Mouse (Mus musculus) neural tube, embryonic 14.5 days (tissue): ENCODE data around the gene Hebp1. TPM values are rescaled to one million over a fixed set of nuclear protein-coding genes. Genes with fewer than 3 reads are reported as not detected.

Experiments used
- ATAC-seq: fragments of 200-750 bp; cut with Nextera tagmentation; 2 replicates; pipeline ENCODE4 v1.8.0; 2017; ENCODE audit warnings: low read depth, mild to moderate bottlenecking, moderate TSS enrichment, moderate library complexity
- H3K27ac ChIP-seq: fragments of 300-500 bp; sonication (generic); 2 replicates; pipeline ENCODE4 v1.5.1; 2014; ENCODE audit warnings: low read depth, mild to moderate bottlenecking, control low read depth, low read length, moderate library complexity, mixed read lengths
- H3K27me3 ChIP-seq: fragments of 300-500 bp; sonication (generic); 2 replicates; pipeline ENCODE4 v1.6.1; 2014; ENCODE audit warnings: low read length; ENCODE audit not compliant: control insufficient read depth, insufficient read depth
- H3K36me3 ChIP-seq: fragments of 300-500 bp; sonication (generic); 2 replicates; pipeline ENCODE4 v1.6.1; 2014; ENCODE audit warnings: low read length, mixed read lengths; ENCODE audit not compliant: control insufficient read depth, insufficient read depth
- H3K4me1 ChIP-seq: fragments of 300-500 bp; sonication (generic); 2 replicates; pipeline ENCODE4 v1.6.1; 2014; ENCODE audit warnings: low read length; ENCODE audit not compliant: control insufficient read depth, insufficient read depth
- H3K4me2 ChIP-seq: fragments of 300-500 bp; sonication (generic); 2 replicates; pipeline ENCODE4 v1.6.1; 2014; ENCODE audit warnings: mild to moderate bottlenecking, low read depth, low read length, control low read depth
- H3K4me3 ChIP-seq: fragments of 300-500 bp; sonication (generic); 2 replicates; pipeline ENCODE4 v1.5.1; 2014; ENCODE audit warnings: low read depth, low read length, control low read depth, mixed read lengths
- H3K9ac ChIP-seq: fragments of 300-500 bp; sonication (generic); replicated peaks from 2 replicates; pipeline ENCODE4 v1.6.1; 2014; ENCODE audit warnings: low read depth, mild to moderate bottlenecking, control low read depth, low read length, mixed read lengths
- H3K9me3 ChIP-seq: fragments of 300-500 bp; sonication (generic); 2 replicates; pipeline ENCODE4 v1.6.1; 2016; ENCODE audit warnings: low read length; ENCODE audit not compliant: control insufficient read depth
- WGBS: fragments of 180-500 bp; shearing (Covaris S2); extraction: QIAGEN DNeasy Blood & Tissue Kit; methylation state at CpG from one replicate; pipeline ENCODE4 v1.1.7; 2014; 5-methylcytosine and 5-hydroxymethylcytosine counted together
- polyA plus RNA-seq: library from polyadenylated mRNA; unstranded; fragments of >200 nt; fragmentation: Nextera tagmentation; extraction: Ambion mirVana; gene quantifications from 2 replicates; pipeline ENCODE4 v1.2.1, GENCODE M21; 2014

Gene Hebp1
- polyA plus RNA-seq, 1 experiment from 2014 or later, result 3.0 TPM

DNA sequence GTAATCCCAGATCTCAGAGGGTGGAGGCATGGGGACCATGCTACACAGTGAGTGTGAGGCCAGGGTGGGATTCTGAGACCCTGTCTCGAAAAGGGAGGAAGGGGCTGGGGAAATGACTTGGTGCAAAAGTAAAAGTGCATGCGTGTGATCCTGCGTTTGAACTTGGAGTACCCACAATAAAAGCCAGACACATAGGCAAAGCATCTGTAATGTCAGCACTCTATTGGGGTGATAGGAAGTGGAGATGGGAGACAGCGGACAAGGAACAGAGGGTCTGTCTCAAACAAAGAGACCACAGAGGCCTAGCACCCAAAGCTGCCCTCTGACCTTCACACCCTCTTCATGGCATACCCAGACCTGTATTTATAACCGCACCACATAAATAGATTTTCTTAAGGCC, 51.8 kb downstream of the Hebp1 start:
- no peak overlapping the region for H3K4me3 ChIP-seq
- 89% methylated on average over 5 of the region's 5 CpGs for WGBS
- no peaks in the 10 kb centered on the region for H3K27me3 ChIP-seq
- no peak overlapping the region for H3K27ac ChIP-seq
- no peaks in the 10 kb centered on the region for H3K36me3 ChIP-seq
- H3K4me2 ChIP-seq, result no peak overlapping the region
- no peak overlapping the region for H3K9ac ChIP-seq
- no peaks in the 10 kb centered on the region for H3K9me3 ChIP-seq
- no peaks in the 10 kb centered on the region for H3K4me1 ChIP-seq
- no peak for ATAC-seq

DNA sequence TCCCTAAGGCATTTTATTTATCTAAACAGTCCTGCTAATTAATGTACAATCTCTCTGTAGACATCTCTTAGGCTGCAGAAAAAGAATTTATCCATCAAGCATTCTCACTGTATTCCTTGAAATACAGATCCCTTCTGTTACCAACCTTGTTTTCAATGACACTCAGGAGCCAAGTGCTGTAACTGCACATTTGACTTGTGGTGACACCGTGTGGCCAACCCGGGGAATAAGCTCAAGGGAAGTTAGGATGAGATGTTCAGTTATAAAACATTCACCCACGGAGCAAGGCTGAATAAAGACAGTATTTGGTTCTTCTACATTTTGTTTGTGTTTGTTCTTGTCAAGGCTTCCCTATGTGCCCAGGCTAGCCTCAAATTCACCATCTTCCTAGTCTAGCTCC, 53.3 kb downstream of the Hebp1 start:
- no peaks in the 10 kb centered on the region for H3K27me3 ChIP-seq
- no peak overlapping the region for H3K27ac ChIP-seq
- no peaks in the 10 kb centered on the region for H3K9me3 ChIP-seq
- H3K4me3 ChIP-seq, result no peak overlapping the region
- no peak overlapping the region for H3K9ac ChIP-seq
- H3K4me2 ChIP-seq, result no peak overlapping the region
- H3K4me1 ChIP-seq, result no peaks in the 10 kb centered on the region
- H3K36me3 ChIP-seq, result no peaks in the 10 kb centered on the region
- ATAC-seq, result peak; percentile 76; the same call in 1 of the 2 replicates
- WGBS, result 7% methylated on average over 3 of the region's 3 CpGs

DNA sequence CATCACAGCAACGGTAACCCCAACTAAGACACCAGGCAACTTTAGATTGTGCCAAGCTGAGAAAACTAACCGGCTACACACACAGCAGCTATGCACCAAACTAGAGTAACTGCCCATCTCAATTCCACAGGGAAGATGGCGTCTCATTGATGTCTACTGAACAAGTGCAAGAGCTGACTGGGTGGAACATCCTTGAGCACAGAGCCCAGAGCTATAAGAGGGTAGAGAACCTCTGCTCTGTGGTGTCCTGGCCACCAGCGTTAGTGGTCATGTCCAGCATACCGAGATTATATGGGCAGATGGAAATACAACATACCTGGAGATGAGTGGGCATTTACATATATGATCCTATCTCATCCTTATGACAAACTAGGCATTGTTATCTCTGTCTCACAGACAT, 54.7 kb downstream of the Hebp1 start:
- no peak for ATAC-seq
- Histone ChIP-seq H3K4me3 (no peak overlapping the region), H3K27ac (no peak overlapping the region), H3K4me1 (no peaks in the 10 kb centered on the region), H3K9ac (no peak overlapping the region), H3K4me2 (no peak overlapping the region), H3K9me3 (no peaks in the 10 kb centered on the region), H3K36me3 (no peaks in the 10 kb centered on the region), H3K27me3 (no peaks in the 10 kb centered on the region)
- WGBS, result 94% methylated on average over 5 of the region's 5 CpGs

DNA sequence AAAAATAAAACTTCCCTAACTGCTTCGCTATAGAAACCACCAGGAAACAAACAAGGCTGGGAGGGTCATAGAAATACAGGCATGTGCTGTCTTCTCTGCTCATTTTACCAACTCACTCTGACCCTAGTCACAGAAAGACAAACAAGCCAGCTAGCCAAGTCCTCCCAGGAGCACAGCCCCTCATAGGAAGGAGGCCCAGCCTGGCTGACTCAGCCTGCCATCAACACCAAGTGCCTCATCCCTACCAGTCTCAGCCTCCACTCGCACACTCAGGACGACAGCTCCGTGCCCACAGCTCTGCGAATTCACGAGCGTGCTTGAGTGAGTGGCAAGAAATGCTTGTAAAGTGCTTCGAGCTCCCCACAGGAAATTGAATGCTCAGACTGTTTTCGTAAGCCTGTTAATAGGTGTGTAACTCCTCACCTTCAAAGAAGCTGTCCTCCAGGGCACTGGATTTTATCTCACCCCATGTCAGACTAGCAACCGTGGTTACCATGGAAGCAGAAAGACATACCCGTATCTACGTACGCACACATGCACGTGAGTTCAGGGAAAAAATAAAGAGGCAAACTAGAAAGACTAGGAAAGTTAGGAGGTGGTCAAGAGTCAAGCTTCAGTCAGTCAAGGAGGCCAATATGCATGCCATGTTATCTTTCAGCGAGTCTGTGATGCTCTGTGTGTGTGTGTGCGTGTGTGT, 56.2 kb downstream of the Hebp1 start:
- no peaks in the 10 kb centered on the region for H3K4me1 ChIP-seq
- no peaks in the 10 kb centered on the region for H3K9me3 ChIP-seq
- WGBS, result 72% methylated on average over 16 of the region's 16 CpGs
- H3K36me3 ChIP-seq, result no peaks in the 10 kb centered on the region
- H3K4me3 ChIP-seq, result no peak overlapping the region
- H3K27ac ChIP-seq, result no peak overlapping the region
- no peaks in the 10 kb centered on the region for H3K27me3 ChIP-seq
- no peak for ATAC-seq
- H3K9ac ChIP-seq, result no peak overlapping the region
- no peak overlapping the region for H3K4me2 ChIP-seq

GRCm38 (mm10) chr6:135138746-135139145, 59.1 kb downstream of the Hebp1 start:
- Histone ChIP-seq H3K27me3 (no peaks in the 10 kb centered on the region), H3K9me3 (no peaks in the 10 kb centered on the region), H3K4me1 (no peaks in the 10 kb centered on the region), H3K9ac (no peak overlapping the region), H3K27ac (no peak overlapping the region), H3K4me2 (no peak overlapping the region), H3K4me3 (no peak overlapping the region), H3K36me3 (no peaks in the 10 kb centered on the region)
- 26% methylated on average over 14 of the region's 14 CpGs for WGBS
- no peak for ATAC-seq

DNA sequence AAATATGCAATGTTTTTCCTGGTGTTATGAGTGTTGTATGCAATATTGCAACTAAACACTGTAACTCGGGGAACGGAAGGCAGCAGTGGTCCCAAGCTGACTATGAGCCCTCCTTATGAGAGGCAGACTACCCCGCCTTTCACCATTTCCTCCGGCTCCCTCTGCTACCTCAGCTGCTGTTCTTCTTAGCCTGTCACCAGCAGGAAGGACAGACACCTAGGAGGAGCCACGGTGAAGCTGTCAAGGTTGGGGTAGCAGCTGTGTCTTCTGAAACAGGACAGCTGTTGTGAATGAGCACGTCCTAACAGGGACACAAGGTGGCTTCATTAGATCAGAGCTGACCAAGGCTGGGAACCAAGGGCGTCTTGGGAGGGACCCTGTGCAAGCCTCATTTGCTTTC, 59.6 kb downstream of the Hebp1 start:
- Histone ChIP-seq H3K27me3 (no peaks in the 10 kb centered on the region), H3K9ac (no peak overlapping the region), H3K9me3 (no peaks in the 10 kb centered on the region), H3K36me3 (no peaks in the 10 kb centered on the region), H3K27ac (no peak overlapping the region), H3K4me2 (no peak overlapping the region), H3K4me3 (no peak overlapping the region), H3K4me1 (no peaks in the 10 kb centered on the region)
- ATAC-seq, result no peak
- WGBS, result 54% methylated on average over 7 of the region's 7 CpGs

GRCm38 (mm10) chr6:135137736-135138135, 60.1 kb downstream of the Hebp1 start:
- H3K9ac ChIP-seq, result no peak overlapping the region
- H3K27me3 ChIP-seq, result no peaks in the 10 kb centered on the region
- no peaks in the 10 kb centered on the region for H3K9me3 ChIP-seq
- H3K4me1 ChIP-seq, result no peaks in the 10 kb centered on the region
- ATAC-seq, result no peak
- 83% methylated on average over 9 of the region's 9 CpGs for WGBS
- H3K4me2 ChIP-seq, result no peak overlapping the region
- no peak overlapping the region for H3K27ac ChIP-seq
- no peak overlapping the region for H3K4me3 ChIP-seq
- no peaks in the 10 kb centered on the region for H3K36me3 ChIP-seq

- WGBS, result 38% methylated on average over 11 of the region's 11 CpGs
- no peak overlapping the region for H3K27ac ChIP-seq
- H3K9me3 ChIP-seq, result no peaks in the 10 kb centered on the region
- H3K9ac ChIP-seq, result no peak overlapping the region
- no peak overlapping the region for H3K4me2 ChIP-seq
- H3K4me3 ChIP-seq, result no peak overlapping the region
- ATAC-seq, result no peak
- H3K27me3 ChIP-seq, result no peaks in the 10 kb centered on the region
- no peaks in the 10 kb centered on the region for H3K4me1 ChIP-seq
- H3K36me3 ChIP-seq, result no peaks in the 10 kb centered on the region
These were observed 61.2 kb downstream of the Hebp1 start for GRCm38 (mm10) chr6:135136439-135137161.

- Histone ChIP-seq H3K4me2 (no peak overlapping the region), H3K27me3 (no peaks in the 10 kb centered on the region), H3K4me3 (no peak overlapping the region), H3K27ac (no peak overlapping the region), H3K4me1 (no peaks in the 10 kb centered on the region), H3K9me3 (no peaks in the 10 kb centered on the region), H3K36me3 (no peaks in the 10 kb centered on the region), H3K9ac (no peak overlapping the region)
- no peak for ATAC-seq
- WGBS, result 88% methylated on average over 4 of the region's 4 CpGs
These were observed 62.1 kb downstream of the Hebp1 start for GRCm38 (mm10) chr6:135135735-135136134.
